Mouse (Mus musculus): ENCODE measurements at regions not wholly inside any gene's neighbourhood (a gene's known extent, or its start where the extent isn't known, plus 50 kb on each side); places are given as distances from the start of the nearest gene placed in this dataset.
"Not testable (repeated sequence)": the region's sequence is repeated elsewhere in the genome, so short reads cannot be mapped to it uniquely, and the experiment has no call there.

DNA sequence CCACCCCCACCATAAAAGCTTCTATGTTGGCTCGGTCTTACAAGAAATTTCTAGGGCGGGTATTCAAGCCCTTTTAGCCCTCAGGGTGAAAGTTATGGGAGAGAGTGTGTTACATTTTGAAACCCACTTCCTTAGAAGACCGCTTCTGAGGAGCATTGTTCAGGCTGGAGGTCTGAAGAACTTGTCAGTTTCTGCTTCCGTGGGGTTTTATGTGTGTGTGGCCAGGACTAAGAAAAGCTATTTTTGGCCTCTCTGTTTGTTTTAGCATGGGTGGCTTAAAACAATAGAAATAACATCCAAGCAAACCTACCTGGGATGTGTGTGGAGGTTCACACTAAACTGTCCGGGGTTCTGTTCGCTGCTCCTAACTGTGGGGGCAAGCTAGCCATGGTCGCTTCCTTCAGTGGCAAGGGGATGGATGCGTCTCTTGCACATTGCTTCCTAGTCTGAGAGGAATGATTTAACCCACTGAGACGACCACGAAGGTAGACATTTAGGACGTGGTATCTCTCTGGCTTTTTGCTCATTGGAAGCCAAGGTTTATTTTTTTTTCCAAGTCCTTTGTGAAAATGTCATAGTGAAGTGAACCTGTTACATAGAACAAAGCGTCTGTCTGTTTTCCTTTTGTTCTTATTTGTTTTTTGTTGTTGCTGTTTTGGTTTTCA is 298.4 kb downstream of the Vrk1 start:
- DNase-seq (ENCODE audit: low spot score in 2 of 2): no peak

DNA sequence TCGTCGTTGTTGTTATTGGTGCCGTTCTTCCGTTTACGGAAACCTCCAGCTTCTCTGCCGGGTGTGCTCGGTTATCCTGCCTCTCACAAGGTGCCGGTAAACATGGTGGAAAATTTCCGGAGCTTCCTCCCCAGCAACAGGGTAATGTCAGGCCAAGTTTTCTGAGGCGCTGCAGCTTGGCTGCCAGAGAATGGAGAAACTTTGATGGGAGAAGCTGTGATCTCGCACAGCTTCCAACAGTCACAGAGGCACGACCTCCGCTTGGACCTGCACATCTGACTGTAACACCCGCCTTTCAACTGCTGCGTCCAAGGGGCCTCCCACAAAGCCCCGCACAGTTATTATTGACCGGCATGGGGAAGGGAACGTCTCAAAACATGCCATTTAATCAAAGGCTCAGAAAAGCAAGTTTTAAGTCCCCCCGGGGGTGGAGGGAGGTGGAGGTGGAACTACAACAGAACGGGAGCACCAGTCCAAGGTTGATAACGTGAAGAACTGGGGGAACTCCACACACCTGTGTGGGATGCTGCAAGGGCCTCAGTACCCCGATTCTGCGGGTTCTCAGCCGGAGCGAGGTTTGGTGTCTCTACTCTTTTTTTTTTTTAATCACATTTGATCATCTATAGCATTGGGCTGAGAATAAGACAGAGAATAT is 299.1 kb downstream of the Vrk1 start:
- DNase-seq (ENCODE audit: low spot score in 2 of 2): no peak

DNA sequence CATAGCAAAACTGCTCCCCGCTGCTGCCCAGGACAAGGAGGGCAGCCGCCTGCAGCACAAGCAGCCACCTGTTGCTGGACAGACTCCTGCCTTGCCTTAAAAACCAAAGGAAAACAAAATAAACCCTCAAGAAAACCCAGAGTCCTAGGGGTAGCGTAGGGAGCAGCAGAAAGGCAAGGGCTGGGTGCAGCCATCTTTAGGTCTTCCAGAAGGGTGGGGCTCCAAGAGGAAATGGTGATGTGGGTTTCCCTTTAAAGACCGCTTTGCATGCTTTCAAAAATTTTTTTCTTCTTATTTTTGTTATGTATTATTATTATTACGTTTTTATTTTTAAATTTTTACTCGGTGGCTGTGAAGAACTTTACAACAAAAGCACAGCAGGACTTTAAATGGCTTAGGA is 300.1 kb downstream of the Vrk1 start:
- DNase-seq (ENCODE audit: low spot score in 2 of 2): no peak

DNA sequence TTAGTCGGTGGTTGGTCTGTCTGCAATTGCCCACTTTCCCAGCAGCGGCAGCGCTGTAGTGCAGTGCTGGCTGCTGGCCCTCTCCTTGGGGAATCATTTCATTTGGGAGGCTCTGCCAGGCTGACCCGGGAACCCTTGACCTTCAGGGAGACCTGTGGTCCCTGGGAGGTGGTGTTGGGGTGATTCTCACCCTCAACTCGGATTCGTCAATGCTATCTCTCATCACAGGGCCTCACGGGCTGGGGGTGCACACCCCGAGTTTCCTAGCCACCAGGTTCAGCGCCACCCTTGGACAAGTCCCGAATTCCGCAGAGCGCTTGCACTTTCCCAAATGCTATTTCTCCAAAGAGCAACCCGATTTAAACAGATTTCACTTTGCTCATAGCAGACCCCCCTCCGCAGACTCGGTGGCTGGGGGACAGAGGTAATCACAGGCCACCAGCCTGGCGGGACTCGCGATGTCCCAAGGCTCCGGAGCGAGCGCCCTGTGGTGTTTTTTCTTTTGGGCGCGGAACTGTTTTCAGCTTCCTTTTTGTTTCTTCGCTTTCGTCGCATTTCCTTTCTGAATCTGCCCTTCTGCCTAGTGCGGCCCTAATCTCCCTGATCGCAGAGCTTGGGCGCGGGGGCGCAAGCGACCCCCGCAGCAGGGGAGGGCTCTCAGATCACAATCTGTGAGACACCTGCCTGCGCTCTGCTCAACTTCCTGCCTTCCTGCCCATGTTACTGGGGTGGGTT is 300.7 kb downstream of the Vrk1 start:
- peak; percentile 2 to 20 for DNase-seq (ENCODE audit: low spot score in 2 of 2)

DNA sequence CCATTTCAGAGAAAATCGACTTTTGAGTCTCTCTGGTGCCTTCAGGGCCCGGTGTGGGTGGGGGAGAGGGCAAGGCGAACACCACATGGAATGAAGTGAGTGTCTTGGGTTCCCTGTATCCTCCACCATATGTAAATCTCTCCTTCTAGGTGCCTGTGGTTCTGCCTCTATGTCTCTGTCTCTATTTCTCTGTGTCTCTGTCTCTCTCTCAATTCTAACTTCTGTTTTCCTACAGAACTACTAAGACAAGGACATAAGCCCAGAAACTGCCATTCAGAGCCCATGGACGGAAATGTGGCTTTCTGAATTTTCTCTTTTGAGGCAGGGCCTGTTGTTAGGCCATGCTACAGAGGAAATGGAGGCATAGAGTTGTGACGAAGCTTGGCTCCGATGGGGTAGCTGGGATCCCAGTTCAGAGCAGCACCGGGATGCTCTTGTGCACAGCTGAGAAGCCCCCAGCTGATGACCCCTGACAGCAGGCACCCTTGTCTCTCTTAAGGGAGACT is 301.3 kb downstream of the Vrk1 start:
- no peak for DNase-seq (ENCODE audit: low spot score in 2 of 2)

DNA sequence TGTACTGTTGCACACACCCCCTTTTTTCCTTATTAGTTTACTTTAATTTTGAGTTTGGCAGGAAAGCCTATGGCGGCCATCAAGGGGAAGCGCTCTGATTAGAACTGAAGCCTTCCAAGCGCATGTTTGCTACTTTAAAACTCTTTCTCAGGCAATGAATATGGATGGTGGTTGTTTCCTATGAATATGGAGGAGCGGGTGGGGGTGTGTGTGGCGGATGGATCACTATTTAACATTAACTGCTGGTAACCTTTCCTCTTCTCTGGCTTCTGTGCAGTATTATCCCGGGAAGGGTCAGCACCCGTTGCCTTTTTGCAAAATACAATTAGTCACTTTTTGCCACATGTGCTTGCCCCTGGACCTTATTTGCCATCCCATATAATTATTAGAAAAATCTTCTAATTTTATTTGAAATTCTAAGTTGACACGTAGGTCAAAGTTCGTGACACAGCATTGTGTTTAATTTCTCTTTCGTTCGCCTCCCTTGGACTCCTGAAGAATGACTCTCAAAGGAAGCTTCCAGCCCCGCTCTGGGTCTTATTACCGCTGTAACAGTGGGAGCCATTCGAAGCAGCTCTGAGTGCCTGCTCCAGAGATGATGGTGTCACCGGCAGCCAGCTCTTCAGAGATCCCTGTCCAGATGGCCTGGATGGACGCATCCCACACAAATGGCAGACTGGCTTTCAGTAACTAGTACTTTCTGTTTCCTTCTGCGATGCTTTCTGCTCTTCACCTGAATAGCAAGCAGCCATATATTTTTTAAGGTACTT is 302.0 kb downstream of the Vrk1 start:
- DNase-seq (ENCODE audit: low spot score in 2 of 2): no peak

DNA sequence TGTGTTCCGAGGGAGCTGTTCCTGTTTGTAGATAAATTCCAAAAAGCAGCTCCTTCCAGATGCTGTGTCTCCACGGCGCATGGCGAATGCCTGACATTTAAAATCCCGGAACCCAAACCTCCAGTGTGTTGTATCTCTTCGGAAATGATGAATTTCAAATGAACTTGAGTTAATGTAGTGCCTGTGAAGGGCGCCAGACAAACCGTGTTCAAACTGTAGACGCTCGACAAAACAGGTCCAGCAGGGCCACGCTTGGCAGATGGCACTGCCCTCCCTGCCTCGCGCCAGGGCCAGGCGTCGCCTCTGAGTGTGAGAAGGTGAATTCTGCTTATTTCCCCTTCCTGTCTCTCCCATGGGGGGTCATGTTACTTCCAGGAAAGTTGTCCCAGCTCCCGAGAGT is 307.7 kb downstream of the Vrk1 start:
- DNase-seq (ENCODE audit: low spot score in 2 of 2): no peak

DNA sequence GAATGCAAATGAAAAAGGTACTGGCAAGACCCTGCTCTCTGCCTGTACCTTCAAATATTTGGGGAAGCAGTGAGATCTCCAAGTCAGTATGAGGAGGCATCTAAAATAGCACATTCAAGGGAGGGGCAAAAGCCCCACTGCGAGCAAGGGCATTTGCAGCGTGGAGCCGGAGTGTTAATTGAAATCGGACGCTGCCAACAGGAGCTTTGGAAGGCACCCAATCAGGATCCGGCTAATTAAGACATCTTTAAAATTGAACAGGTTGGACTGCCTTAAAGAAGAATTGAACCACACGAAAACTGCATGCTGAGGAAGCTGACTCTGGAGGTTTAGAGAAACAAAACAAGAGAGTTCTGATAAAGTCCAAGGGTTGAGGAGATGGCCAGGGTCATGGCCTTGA is 311.5 kb downstream of the Vrk1 start:
- no peak for DNase-seq (ENCODE audit: low spot score in 2 of 2)

DNA sequence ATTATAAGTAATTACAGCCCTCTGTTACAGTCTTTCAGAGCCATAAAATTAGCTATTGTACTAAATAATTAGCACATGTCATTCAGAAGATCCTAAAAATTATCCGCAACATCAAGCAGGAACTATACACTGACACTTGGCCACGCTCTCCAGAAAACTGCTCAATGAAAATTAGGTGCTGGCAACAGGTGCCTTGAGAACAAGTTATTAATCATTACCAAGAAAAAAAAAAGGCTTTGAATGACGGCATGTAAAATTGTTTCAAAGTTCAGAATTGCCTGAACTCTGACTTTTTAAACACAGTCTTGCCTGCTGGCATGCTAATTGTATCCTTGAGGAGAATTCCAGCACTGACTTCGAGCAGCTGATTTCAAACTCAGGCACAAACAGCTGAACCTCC is 316.6 kb downstream of the Vrk1 start:
- DNase-seq (ENCODE audit: low spot score in 2 of 2): no peak

DNA sequence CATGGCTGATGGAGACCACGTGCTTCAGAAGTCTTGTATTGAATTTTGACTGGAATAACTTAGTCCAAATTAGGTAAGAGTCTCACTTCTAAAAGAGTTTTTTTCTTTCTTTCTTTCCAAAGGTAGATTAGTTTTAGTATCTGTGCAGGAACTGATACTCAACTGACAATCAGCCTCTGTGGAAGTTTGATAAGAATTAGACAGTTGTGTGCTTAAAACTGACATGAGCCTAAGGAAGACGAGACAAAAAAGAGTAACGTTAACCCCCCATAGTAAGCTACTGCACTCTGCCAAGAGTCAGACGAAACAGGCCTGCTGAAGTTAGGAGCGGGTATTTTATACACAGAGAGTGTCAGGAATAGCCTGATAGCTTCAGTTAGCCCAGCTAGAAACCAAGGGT is 317.3 kb downstream of the Vrk1 start:
- no peak for DNase-seq (ENCODE audit: low spot score in 2 of 2)

DNA sequence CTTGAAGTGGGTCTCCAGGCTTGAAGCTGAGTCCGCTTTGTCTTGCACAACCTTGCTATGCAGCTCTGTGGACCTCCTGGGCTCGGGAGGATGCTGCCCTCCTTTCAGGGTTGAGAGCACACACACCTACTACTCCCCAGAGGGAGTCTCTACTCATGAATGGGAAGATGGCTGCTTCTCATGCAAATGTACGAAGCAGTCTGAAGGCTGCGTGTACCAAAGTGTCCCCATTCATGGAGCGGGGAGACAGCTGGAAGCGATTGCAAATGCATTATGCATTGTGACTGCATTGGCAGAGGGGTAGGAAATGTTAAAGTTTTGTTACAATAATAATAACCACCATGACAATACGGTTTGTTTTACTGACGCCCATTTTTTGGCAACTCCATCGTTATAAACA is 347.8 kb downstream of the Vrk1 start:
- no peak for DNase-seq (ENCODE audit: low spot score in 2 of 2)

DNA sequence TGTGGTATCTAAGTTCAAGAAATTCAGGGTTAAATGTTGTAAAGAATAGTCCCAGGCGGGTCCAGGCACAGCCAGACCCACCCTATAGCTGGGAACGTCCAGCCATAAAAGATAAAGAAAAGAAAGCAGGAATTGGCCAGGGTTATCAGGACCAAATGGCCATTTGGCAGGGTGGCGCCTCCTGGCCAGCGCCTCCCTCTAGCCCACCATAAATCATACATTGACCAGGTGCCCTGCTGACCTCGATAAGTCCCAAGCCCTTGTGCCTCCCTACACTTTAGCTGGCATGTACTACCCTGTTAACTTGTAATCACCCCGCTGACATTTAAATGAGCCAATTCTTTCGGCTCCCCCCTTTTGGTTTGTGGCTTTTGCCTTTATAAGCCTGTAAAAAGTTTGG is 351.6 kb downstream of the Vrk1 start:
- not testable (repeated sequence) for DNase-seq (ENCODE audit: low spot score in 2 of 2)

DNA sequence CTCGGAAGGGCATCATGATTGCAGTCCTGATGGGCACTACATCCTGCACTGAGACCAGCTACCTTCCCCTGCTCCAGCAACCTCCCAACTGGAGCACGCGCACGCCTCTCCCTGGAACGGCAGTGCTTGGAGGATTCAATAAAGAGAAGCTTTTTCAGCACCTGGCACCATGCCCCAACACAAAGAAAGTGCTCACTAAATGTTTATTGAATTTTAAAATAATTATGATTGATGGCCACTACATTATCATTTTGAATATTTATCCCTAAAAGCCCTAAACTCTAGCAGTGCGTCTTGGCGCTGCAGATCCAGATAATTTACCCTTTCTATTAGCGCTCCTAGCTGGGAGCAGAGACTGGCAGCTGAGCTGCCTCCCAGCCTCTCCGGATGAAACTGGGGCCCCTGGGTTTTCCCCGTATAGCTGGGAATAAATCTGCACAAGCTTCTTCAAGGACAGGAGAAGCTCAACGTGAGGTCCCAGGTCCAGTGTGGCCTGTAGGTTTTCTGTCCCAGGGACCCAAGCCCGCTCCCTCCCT is 364.9 kb downstream of the Vrk1 start:
- DNase-seq (ENCODE audit: low spot score in 2 of 2): no peak

DNA sequence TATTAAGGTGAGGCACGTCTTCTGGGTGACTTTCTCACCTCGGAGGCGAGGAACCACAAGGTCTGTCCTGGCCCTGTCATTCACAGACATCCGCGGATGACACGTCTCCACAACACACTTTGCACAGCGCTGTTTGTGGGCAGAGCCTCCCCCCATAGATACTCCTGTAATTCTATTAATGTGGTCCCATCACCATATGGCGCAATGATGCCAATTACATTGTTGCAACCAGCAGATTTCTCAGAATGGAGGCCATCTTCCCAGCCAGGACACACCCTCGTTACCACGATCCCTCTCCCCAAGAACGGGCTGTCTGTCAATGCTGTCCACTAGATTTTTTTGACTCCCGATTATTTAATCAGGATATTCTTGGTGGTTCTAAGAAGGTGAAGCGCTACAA is 365.9 kb downstream of the Vrk1 start:
- DNase-seq (ENCODE audit: low spot score in 2 of 2): no peak

DNA sequence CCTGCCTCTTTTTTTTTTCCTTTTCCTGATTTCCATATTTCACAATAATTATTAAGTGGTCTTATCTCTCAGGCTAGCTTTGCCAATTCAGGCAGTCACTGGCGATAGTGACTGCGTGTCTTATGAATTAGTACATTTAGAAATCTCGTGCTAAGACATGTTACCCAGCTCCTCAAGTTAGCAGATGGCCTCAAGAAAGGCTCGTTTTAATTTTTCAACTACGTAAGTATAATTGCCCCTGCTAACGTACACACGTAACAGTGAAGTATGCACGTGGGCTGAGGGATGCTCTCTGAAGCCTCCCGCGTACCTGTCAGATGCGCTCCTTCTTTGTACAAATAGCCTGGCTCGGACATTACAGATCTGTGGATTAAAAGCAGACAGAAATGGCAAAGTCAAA is 366.8 kb downstream of the Vrk1 start:
- DNase-seq (ENCODE audit: low spot score in 2 of 2): no peak

DNA sequence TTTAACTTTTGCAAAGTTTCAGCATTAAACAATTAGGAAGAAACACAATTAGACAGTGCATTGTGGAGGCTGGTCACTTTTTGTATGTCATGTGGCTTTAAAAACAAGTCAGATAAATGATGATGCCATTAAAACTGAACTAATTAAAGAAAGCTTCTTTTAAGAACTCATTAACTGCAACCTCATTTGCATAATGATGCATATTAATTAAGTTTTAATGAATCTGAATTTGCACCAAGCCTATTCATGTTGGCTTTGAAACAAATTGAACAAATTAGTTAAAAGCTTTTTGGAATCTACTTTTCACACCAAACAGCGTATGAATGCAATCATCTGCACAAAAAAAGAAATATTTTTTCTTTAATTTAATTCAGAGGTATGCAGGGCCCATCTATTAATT is 367.3 kb downstream of the Vrk1 start:
- no peak for DNase-seq (ENCODE audit: low spot score in 2 of 2)

DNA sequence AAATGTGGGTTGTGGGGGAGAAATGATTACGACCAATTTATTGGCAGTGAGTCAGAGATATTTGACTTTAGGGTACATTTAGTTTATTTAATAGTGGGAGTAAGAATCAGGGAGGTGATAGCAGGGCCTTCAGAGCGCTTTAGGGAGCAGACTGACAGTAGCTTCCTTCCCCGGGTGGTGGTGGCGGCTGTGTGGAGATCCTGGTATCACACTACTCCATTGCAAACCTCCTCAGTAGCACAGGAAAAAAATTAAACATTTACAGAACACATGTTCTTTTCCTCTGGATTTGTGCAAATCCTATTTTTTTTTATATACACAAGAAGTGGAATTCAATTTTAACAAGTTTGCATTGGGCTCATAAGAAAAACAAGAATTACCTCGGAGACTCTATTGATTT is 367.7 kb downstream of the Vrk1 start:
- no peak for DNase-seq (ENCODE audit: low spot score in 2 of 2)

DNA sequence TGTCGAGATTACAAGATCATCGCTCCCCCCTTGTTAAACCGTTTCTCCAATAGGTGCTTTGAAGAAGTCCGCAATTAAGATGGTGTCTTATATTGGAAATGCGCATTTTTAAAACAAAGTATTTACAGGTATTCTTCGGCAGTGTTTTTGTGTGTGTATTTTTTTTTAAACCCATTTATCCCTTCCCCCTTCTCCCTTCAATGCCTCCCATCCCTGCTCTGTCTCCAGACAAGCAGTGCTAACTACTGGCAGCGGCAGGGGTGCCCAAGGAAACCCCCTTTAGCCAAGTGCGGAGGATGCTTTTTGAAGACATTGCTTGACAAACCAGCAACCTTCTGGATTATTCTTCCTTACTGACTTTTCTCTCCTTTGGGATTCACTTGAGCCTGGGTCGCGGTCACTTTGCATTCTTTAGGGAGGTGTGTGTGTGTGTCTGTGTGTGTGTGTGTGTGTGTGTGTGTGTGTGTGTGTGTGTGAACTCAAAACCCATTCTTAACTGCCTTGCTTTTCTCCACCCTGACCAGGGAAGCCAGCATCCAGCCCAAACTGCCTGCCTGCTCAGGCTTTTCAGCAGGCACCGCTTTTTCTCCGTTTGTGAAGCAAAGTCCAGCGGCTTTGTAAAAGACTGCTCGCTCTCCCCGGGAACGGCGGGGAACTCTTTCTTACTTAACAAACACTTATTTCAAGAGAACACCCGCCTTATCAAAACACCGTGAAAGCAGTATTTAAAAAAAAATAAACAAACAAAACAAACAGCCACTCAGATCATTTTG is 368.5 kb downstream of the Vrk1 start:
- DNase-seq (ENCODE audit: low spot score in 2 of 2): no peak

DNA sequence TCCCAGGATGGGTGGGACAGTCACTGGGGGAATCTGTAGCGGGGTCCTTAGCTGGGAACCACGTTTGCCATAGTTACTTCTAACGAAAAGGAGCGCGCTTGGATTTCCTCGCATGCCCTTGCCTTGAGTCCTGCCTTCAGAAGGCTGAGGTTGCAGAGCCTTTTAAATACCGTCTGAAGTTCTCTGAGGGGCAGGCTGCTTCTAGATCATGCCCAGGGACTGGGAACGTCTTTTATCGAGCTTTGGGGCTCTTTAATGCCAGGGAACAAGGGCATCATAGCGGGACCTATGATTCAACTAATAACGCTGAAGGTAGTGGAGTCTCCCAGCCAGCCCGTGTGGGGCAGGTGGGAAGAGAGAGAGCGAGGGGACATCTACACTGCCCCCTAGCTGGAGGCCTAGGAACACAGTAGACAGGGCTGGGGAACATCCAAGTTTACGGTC is 369.1 kb downstream of the Vrk1 start:
- peak in 1 of 2 experiments; percentile 4 for DNase-seq (ENCODE audit: low spot score in 2 of 2)

DNA sequence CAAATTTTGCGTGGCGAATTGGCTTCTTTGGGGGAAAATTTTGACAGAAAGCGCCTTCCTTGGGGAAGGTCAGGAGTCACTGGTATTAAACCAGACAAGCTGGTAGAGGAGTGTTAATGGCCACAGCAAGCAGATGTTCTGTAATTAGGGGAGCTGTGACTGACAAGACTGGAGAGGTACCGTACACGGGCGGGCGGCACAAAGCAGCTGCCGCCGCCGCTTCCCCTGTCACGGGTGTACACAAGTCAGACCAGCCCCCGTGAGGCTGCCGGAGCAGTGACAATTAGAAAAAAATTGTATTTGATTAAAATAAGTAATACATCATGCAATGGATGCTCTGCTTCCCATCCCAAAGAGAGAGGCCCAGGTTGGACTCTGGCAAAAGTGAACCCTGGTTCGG is 369.8 kb downstream of the Vrk1 start:
- no peak for DNase-seq (ENCODE audit: low spot score in 2 of 2)

Measured in adrenal gland, adult 18-20 months (tissue).